Mouse (Mus musculus): ENCODE data around the gene Slc30a6. TPM values are rescaled to one million over a fixed set of nuclear protein-coding genes. Genes with fewer than 3 reads are reported as not detected.

Slc30a6 gene
- polyA plus RNA-seq, 1 experiment, result 1.3 TPM

GRCm38 (mm10) chr17:74406487-74406886 lies 11.1 kb downstream of the Slc30a6 start:
- Histone ChIP-seq H3K36me3 (replicated peaks; ENCODE audit: low read length) (peaks cover 78% of the 10 kb centered on the region), H3K4me3 (replicated peaks) (no peak overlapping the region), H3K27me3 (replicated peaks) (no peaks in the 10 kb centered on the region), H3K4me1 (no peaks in the 10 kb centered on the region; the same call in 1 of the 2 replicates), H3K9me3 (no peaks in the 10 kb centered on the region)
- TF ChIP-seq FLI1 (IDR thresholded peaks at IDR 0.05; ENCODE audit: low read length) (no peak), GATA1 (IDR thresholded peaks at IDR 0.05; ENCODE audit: borderline replicate concordance, low read length) (no peak)

GRCm38 (mm10) chr17:74409722-74410121 lies 14.3 kb downstream of the Slc30a6 start:
- Histone ChIP-seq H3K4me1 (peaks cover 16% of the 10 kb centered on the region), H3K36me3 (replicated peaks; ENCODE audit: low read length) (peaks cover 76% of the 10 kb centered on the region), H3K27me3 (replicated peaks) (no peaks in the 10 kb centered on the region), H3K4me3 (replicated peaks) (no peak overlapping the region), H3K9me3 (no peaks in the 10 kb centered on the region)
- TF ChIP-seq GATA1 (IDR thresholded peaks at IDR 0.05; ENCODE audit: borderline replicate concordance, low read length) (no peak), FLI1 (IDR thresholded peaks at IDR 0.05; ENCODE audit: low read length) (no peak)

GRCm38 (mm10) chr17:74413324-74413723 lies 17.9 kb downstream of the Slc30a6 start:
- peaks cover 24% of the 10 kb centered on the region for H3K4me1 ChIP-seq
- TF ChIP-seq GATA1 (IDR thresholded peaks at IDR 0.05; ENCODE audit: borderline replicate concordance, low read length), result no peak
- no peak for TF ChIP-seq FLI1 (IDR thresholded peaks at IDR 0.05; ENCODE audit: low read length)
- H3K9me3 ChIP-seq, result no peaks in the 10 kb centered on the region
- no peak overlapping the region for H3K4me3 ChIP-seq (replicated peaks)
- H3K36me3 ChIP-seq (replicated peaks; ENCODE audit: low read length), result peaks cover 81% of the 10 kb centered on the region
- H3K27me3 ChIP-seq (replicated peaks), result no peaks in the 10 kb centered on the region

- no peaks in the 10 kb centered on the region for H3K27me3 ChIP-seq (replicated peaks)
- H3K4me1 ChIP-seq, result peaks cover 24% of the 10 kb centered on the region
- TF ChIP-seq FLI1 (IDR thresholded peaks at IDR 0.05; ENCODE audit: low read length) (no peak), GATA1 (IDR thresholded peaks at IDR 0.05; ENCODE audit: borderline replicate concordance, low read length) (no peak)
- H3K9me3 ChIP-seq, result no peaks in the 10 kb centered on the region
- peak overlapping the region; percentile 1 for H3K4me3 ChIP-seq (replicated peaks)
- peaks cover 88% of the 10 kb centered on the region for H3K36me3 ChIP-seq (replicated peaks; ENCODE audit: low read length)
Observed at GRCm38 (mm10) chr17:74414671-74415070, 19.3 kb downstream of the Slc30a6 start.

- Histone ChIP-seq H3K4me1 (peaks cover 24% of the 10 kb centered on the region), H3K9me3 (no peaks in the 10 kb centered on the region), H3K4me3 (replicated peaks) (no peak overlapping the region), H3K27me3 (replicated peaks) (no peaks in the 10 kb centered on the region), H3K36me3 (replicated peaks; ENCODE audit: low read length) (peaks cover 89% of the 10 kb centered on the region)
- TF ChIP-seq GATA1 (IDR thresholded peaks at IDR 0.05; ENCODE audit: borderline replicate concordance, low read length) (no peak), FLI1 (IDR thresholded peaks at IDR 0.05; ENCODE audit: low read length) (no peak)
Observed at GRCm38 (mm10) chr17:74416841-74417360, 21.5 kb downstream of the Slc30a6 start.

DNA sequence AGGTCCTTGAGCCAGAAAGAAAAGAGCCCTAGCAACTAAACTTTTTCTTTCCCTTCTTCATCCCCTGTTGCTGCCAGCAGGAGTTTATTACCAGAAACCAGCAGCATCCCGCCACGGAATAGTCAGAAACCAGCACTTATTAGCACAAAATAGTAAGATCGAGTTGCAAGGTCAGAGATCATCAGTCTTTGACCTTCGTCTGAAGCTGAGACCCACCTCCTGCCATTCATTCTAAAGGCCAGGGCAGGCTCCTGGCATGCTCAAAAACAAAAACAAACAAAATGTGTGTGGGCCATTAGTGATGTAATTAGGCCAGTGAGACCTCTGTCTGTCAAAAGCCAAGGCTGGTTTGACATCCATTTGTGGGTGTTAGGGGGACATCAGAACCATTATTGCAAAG lies 22.8 kb downstream of the Slc30a6 start:
- Histone ChIP-seq H3K27me3 (replicated peaks) (no peaks in the 10 kb centered on the region), H3K4me1 (peaks cover 27% of the 10 kb centered on the region), H3K9me3 (no peaks in the 10 kb centered on the region), H3K36me3 (replicated peaks; ENCODE audit: low read length) (peaks cover 86% of the 10 kb centered on the region), H3K4me3 (replicated peaks) (no peak overlapping the region)
- TF ChIP-seq GATA1 (IDR thresholded peaks at IDR 0.05; ENCODE audit: borderline replicate concordance, low read length) (no peak), FLI1 (IDR thresholded peaks at IDR 0.05; ENCODE audit: low read length) (no peak)

GRCm38 (mm10) chr17:74420656-74421055 lies 25.2 kb downstream of the Slc30a6 start:
- no peaks in the 10 kb centered on the region for H3K27me3 ChIP-seq (replicated peaks)
- H3K9me3 ChIP-seq, result no peaks in the 10 kb centered on the region
- H3K4me1 ChIP-seq, result peaks cover 4% of the 10 kb centered on the region; the same call in 1 of the 2 replicates
- peaks cover 88% of the 10 kb centered on the region for H3K36me3 ChIP-seq (replicated peaks; ENCODE audit: low read length)
- H3K4me3 ChIP-seq (replicated peaks), result no peak overlapping the region
- no peak for TF ChIP-seq GATA1 (IDR thresholded peaks at IDR 0.05; ENCODE audit: borderline replicate concordance, low read length)
- TF ChIP-seq FLI1 (IDR thresholded peaks at IDR 0.05; ENCODE audit: low read length), result no peak

DNA sequence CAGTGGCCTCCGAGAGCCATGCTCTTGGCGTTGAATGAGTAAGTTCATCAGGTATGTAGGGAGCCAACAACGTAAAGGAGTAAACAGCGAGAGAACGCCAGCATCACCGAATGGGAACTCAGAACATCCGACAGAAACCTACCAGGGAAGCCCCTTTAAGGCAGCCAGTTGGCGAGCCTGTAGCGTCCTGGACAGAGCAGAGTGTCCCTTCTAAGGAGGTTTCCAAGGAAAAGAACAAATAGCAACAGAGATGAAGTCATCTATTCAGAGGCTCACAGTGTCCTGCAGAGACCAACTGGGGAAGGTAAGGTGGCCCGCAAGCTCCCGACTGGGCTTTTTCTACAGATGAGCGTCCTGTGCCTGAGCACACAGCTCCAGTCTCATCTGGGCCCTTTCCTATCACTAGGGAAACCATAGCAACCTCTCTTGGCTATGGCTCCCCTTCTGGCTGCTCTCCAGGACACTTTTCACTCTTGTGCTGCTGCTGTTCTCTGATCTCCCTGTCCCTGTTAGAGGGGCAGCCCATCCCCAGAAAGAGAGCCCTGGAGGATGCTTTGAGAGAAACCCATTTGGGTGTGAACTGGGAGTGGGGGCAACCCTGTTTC lies 29.1 kb downstream of the Slc30a6 start:
- Histone ChIP-seq H3K4me1 (peaks cover 6% of the 10 kb centered on the region), H3K4me3 (replicated peaks) (no peak overlapping the region), H3K36me3 (replicated peaks; ENCODE audit: low read length) (peaks cover 77% of the 10 kb centered on the region), H3K27me3 (replicated peaks) (no peaks in the 10 kb centered on the region), H3K9me3 (no peaks in the 10 kb centered on the region)
- TF ChIP-seq FLI1 (IDR thresholded peaks at IDR 0.05; ENCODE audit: low read length) (no peak), GATA1 (IDR thresholded peaks at IDR 0.05; ENCODE audit: borderline replicate concordance, low read length) (no peak)

DNA sequence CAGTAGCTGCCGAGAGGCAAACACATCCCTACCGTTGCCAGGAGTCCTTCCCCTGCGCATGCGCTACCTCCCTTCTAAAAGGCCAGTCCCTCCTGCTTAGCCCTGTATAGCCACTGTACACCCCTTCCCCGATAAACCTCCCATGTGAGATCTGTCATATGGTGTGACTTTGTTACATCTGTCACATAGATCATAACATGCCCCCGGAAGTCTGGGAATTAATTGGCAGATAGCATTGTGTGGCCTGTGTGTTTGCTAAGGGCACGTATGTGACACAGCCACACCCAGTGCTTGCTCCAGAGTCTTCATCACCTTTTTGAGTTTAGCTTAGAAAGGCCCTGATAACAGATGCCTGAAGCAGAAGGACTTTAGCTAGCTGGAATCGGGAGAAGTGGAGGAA lies 34.7 kb downstream of the Slc30a6 start:
- H3K4me1 ChIP-seq, result peaks cover 26% of the 10 kb centered on the region
- no peaks in the 10 kb centered on the region for H3K27me3 ChIP-seq (replicated peaks)
- no peaks in the 10 kb centered on the region for H3K9me3 ChIP-seq
- peaks cover 28% of the 10 kb centered on the region for H3K36me3 ChIP-seq (replicated peaks; ENCODE audit: low read length)
- TF ChIP-seq GATA1 (IDR thresholded peaks at IDR 0.05; ENCODE audit: borderline replicate concordance, low read length) (no peak), FLI1 (IDR thresholded peaks at IDR 0.05; ENCODE audit: low read length) (no peak)
- no peak overlapping the region for H3K4me3 ChIP-seq (replicated peaks)

DNA sequence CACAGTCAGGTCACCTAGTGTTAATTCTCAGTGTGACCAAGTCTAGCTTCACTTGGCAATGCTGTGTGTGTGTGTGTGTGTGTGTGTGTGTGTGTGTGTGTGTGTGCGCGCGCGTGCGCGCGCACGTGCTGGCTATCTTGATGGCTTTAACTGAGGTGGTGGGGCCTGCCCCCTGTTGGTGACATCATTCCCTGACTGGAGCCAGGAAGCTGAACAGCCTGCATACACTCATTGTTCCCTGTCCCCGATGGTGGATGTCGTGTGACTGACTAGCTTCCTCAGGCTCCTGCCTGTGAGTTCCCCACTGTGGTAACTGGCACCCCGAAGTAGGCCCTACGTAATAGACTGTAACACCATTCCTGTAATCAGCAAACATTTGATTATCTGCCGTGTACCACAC lies 36.1 kb downstream of the Slc30a6 start:
- Histone ChIP-seq H3K4me3 (replicated peaks) (no peak overlapping the region), H3K36me3 (replicated peaks; ENCODE audit: low read length) (peaks cover 16% of the 10 kb centered on the region), H3K4me1 (peaks cover 26% of the 10 kb centered on the region), H3K27me3 (replicated peaks) (no peaks in the 10 kb centered on the region), H3K9me3 (no peaks in the 10 kb centered on the region)
- TF ChIP-seq GATA1 (IDR thresholded peaks at IDR 0.05; ENCODE audit: borderline replicate concordance, low read length) (no peak), FLI1 (IDR thresholded peaks at IDR 0.05; ENCODE audit: low read length) (no peak)

All from megakaryocyte, embryonic 14.5 days (primary cell).